Mouse (Mus musculus) olfactory bulb, adult 2 months (tissue): ENCODE results near the gene 4933428G20Rik.

Experiments
- CTCF ChIP-seq: fragments of 200-500 bp; IDR thresholded peaks from 2 replicates; pipeline ENCODE4 v1.5.1; 2012; ENCODE audit warnings: low read depth, mild to moderate bottlenecking, low read length, moderate library complexity; ENCODE audit not compliant: insufficient read depth
- POLR2A ChIP-seq: fragments of 200-500 bp; IDR thresholded peaks from 2 replicates; pipeline ENCODE4 v1.6.1; 2012; ENCODE audit warnings: mild to moderate bottlenecking, low read depth, low read length, moderate library complexity; ENCODE audit not compliant: insufficient read depth

- no peak for TF ChIP-seq CTCF
- no peak for TF ChIP-seq POLR2A
Measured at GRCm38 (mm10) chr11:97479824-97480223, 20.3 kb downstream of the 4933428G20Rik start.
